Mouse (Mus musculus): ENCODE results near the gene Nol3.
"Not testable (repeated sequence)": the region's sequence is repeated elsewhere in the genome, so short reads cannot be mapped to it uniquely, and the experiment has no call there.

Gene Nol3

DNA sequence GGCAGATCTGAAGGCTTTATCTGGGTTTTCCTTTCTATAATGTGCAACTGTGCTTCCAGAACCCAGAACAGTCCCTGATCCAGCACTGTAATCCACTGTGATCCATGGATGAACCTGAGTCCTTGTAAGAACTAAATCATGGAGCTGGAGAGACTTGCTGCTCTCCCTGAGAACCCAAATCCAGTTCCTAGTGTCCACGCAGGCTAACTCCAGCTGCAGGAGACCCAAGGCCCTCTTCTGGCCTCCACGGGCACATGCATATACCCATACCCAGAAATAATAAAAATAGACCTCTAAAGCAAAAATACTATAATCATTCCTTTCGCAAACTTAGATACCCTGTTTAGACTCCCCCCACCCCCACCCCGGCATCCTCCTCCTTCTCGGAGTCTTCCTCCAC is 12.3 kb downstream of the Nol3 start:
- intact Hi-C loops (cut with DNase I) = no loop called here

DNA sequence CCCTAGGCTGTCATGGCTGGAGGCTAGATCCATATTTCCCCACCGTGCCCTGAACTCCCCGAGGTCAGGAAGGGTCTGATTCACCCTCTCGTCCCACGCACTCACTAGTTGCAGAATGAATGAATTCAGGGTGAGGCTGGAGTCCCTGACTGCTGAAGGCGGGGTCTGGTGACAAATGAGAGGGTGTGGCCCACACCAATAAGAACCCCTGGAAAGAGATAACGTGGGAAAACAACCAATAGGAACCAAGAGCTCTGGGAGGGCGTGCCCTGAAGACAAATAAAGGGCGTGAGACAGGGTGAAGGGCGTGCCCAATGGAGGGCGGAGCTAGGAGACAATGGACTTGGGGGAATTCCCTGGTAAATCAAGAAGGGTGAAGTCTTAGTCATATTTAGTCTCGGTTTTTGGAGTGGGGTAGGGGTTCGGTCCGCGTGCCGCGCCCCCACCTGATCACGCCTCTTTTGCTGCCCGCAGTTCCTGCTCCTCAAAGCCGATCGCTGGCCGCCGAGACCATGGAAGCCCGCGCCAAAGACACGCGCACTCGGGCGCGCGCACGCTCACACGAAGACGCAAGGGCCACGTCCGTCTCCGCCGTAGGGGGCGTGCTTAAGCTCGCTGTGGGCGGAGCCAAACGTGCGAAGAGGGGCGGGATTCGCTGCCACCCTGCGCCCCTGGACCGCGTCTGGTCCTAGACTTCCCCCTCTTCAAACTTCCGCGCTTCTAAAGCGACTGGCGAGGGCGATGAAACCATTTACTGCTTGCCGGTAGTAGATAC is 13.2 kb downstream of the Nol3 start:
- intact Hi-C loops (cut with DNase I) = no loop called here

DNA sequence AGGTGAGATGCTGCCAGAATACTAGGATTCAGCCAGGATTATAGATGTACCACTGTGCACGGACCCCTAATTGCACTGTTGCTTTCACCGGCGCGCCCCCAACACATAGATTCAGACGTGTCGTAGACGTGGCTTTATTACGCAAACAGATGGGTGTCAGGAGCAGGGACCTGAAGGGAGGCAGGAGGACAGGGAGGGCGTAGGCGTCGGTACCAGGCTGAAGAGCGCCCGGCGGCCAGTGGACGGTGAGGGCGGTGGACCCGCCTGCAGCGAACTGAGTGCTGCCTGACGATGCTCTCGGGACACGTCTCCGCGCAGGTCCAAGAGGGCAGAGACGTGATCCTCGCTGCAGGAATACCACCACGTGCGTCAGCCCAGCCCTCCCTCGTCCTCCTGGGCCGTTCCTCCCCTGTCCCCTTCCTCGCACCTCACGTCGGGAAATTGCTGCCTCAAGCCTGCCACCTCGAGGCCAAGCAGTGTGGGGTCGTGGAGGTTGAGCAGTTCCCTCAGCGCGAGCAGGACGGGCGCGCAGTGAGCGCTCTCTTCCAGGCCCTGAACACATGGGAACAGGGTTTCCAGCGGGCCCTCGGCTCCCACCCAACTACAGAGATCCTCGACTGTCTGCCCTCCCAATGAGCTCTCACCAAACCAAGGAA is 14.0 kb downstream of the Nol3 start, which contains the start of gene 4931428F04Rik:
Gene 4931428F04Rik (minus strand): TSS at position 60 of the 656 bp plus-strand sequence.
- intact Hi-C loops (cut with DNase I) = no loop called here

DNA sequence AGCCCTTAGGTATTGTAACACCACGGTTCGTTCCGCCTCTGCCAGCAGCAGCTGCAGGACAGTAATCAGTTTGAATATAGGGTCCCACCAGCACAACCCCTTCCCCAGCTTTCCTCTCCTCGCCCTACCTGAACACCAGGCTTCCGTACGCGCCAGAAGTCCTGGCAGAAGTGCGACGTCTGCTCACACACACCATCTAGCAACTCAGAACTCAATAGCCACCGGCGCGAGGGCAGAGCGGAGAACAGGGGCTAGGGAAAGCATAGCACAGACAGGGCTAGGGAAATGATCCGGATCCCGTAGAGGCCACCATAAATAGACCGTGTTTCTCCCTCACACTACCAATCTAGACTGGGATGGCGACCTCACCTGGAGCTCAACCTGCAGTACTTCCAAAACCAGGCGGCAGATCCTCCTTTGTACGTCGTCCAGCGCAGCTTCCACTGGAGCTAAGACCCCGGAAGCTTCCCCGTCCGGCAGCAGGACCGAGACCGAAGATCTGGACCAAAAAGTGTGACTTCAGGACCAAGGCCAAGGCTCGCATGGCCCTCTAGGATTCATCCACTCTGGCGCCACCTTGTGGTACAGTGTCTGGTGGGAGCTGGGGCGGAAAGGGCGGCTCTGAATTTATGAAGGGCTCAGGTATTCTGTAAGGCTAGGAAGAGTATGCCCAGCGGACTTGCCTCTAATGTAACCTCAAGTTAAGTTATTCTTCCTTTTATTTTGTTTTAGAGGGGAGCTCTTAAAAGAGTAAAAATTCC is 14.8 kb downstream of the Nol3 start:
- intact Hi-C loops (cut with DNase I) = no loop called here

DNA sequence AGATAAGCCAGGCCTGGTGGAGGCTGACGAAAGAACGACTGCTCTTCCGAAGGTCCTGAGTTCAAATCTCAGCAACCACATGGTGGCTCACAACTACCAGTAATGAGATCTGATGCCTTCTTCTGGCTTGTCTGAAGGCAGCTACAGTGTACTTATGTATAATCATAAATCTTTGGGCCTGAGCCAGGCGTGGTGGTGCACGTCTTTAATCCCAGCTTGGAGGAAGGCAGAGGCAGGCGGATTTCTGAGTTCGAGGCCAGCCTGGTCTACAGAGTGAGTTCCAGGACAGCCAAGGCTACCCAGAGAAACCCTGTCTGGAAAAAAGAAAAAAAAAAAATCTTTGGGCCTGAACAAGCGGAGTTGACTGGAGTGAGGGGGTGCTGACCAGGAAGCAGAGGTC is 15.4 kb downstream of the Nol3 start:
- intact Hi-C loops (cut with DNase I) = not testable (repeated sequence)

DNA sequence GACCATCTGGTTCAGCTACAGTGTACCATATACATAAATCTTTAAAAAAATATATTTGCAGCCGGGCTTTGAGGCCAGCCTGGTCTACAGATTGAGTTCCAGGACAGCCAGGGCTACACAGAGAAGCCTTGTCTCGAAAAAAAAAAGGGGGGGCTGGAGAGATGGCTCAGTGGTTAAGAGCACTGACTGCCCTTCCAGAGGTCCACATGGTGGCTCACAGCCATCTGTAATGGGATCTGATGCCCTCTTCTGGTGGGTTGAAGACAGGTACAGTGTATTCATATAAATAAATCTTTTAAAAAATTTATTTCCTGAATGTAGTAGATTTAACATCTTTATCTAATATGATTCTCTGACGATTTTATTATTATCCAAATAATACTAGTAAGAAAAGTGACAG is 15.9 kb downstream of the Nol3 start:
- intact Hi-C loops (cut with DNase I) = not testable (repeated sequence)

DNA sequence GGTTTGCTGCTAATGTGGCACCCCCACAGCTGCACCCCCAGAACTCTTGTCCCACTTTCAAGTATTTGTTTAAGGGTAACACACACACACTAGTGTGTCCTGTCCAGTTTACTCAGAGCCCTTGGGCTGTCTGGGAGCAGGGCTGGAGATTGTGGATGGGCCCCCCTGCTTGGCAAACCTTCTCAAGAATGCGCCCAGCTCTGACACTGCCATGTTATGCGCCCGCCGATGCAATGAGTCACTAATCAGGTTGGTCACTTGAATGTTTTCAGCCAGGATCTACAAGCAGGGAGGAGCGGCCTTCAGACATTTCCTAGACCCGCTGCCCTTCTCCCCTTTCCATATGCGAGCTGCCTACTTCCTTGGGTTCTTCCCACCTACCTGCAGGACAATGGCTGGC is 16.5 kb downstream of the Nol3 start:
- intact Hi-C loops (cut with DNase I) = no loop called here

DNA sequence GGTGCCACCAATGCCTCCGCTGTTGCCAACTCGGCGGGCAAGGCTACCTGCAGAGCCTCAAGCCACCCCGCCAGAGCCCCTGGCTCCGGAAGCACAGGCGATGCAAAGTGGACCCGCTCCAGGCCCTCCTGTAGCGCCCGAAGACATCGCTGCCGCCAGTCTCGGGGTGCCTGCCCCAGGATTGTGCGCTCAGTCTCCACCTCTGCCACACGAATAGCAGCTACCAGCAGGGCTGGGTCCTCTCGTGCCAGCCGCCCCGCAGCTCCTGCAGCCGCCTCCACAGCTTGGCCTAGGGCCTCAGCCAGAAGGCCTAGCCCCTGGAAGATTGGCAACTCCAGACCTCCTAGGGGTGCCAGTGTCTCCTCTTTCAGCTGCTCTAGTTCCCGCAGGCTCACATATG is 17.5 kb downstream of the Nol3 start:
- intact Hi-C loops (cut with DNase I) = no loop called here

DNA sequence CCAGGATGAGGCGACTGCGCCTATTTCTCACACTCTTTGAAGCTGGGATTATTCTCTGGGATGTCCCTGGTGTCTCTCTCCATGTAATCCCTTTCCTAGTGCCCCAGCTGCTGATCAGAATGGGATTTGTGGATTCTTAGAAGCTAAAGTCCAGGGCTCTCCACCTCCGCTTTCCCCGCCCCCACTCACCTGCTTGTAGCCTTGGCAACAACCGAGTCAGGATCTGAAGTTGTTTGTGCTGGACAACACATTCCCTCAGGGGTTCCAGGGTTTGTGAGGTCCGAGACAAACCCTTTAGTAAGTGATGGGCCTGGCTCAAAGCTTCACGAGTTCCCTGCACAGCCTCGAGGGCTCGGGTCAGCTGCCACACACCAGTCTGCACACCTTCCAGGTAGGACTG is 18.8 kb downstream of the Nol3 start:
- intact Hi-C loops (cut with DNase I) = no loop called here

DNA sequence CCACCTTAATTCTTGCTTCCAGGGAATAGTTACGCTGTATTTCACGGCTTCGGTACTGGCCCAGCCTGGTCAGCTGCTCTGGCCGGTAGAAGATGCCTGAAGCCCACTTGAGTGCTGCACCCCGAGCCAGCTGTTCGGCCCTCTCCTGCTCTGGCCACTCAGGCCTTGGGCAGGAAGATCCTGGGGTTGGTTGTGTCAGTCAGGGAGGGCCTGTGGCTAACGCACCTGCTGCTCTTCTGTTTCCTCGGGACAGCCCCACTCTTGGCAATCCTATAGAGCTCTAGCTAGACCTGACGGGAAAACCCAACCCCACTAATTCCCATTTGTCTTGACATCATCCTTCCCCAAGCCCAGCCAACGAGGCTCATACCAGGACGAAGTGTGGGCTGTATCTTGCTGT is 19.3 kb downstream of the Nol3 start:
- intact Hi-C loops (cut with DNase I) = no loop called here

DNA sequence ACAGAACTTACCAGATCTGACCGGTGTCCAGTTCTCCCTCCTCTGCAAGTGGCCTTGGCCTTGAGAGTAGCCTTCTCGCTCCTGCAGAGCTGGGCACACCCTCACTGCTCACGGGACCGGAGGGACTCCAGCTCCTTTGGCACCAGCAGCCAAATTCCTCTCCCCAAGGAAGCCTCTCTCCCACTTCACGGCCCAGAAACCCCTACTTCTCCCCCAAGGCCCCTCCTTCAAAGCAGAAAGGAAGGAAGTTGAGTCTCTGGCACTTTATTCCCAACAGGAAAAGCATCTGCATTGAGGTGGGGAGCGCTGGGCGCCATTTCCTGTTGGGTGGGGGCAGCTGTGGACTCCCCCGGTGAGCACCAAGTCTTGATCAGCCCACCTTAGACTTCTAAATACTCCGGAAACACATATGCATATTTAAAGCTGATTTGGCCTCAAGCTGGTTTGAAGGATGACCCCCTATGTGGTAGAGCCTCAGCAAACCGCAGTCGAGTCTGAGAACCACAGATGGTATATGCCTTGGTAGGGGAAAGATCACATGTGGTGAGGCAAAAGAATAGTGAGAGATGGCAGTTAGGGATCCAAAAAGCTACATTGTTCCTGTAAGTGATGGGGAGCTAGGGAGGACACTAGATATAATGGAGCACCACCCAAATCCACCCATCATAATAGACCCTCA is 20.1 kb downstream of the Nol3 start, which contains the start of gene Exoc3l:
Gene Exoc3l (minus strand): TSS at position 207 of the 679 bp plus-strand sequence.
- intact Hi-C loops (cut with DNase I) = no loop called here

DNA sequence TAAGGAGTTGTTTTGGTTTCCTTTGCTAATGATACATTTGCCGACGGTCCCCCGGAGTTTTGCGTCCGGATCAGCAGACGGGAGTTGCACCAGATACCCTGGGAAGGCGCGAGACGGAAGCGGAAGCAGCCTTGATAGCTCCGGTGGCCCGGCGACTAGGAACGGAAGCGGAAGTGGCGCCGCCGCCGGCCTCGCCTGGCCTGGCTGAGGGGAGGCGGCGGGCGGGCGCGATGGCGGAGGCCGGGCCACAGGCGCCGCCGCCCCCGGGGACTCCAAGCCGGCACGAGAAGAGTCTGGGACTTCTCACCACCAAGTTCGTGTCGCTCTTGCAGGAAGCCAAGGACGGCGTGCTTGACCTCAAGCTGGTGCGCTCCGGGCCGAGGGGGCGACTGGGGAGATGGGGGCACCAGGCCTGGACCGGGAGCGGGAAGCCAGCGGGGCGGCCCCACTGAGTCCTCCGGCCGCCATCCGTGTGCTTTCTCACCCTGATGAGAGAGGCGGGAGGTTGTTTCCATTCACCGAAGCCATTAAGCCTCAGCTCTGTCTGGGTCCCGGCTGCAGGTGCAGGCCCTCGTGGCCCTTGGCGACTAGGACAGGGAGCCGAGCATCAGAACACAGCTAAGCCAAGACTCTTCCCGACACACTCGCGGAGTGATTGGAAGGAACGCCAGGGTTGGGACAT is 21.7 kb downstream of the Nol3 start, which contains the start of gene E2f4:
Gene E2f4 (plus strand): TSS at position 153 of the 682 bp plus-strand sequence.
- intact Hi-C loops (cut with DNase I) = no loop called here

DNA sequence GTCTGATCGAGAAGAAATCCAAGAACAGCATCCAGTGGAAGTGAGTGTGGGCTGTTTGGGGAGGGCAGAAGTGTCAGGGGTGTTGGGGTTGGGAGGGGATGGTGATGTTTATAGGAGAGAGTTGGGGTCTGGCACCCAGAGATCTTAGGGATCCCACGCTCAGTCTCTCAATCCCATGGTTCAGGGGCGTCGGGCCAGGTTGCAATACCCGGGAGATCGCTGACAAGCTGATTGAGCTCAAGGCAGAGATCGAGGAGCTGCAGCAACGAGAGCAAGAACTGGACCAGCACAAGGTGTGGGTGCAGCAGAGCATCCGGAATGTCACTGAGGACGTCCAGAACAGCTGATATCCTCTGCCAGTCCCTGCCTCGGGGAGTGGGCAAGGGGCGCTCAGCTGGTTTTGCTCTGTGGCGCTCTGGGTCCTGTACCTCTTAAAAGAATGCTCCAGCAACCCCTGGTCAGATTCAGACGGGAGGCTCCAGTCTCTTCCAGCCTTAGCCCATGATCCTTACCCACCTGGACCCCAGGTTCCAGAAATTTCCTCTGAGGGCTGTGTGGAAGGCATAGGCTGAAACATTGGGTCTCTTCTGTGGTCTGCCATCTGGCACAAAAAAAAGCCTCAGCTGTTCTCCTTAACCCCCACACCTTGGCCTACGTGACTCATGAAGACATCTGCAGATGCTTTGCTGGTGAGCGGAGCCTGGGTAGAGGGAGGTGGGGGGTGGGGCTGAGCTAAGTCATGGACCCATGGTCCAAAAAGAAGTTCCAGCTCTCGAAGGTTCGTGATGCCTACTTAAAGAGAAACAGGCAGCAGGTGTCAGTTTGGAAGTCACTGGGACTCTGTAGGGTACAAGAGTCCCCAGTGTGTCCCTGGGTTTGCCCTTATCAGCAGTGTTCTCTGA is 22.7 kb downstream of the Nol3 start:
- intact Hi-C loops (cut with DNase I) = no loop called here

DNA sequence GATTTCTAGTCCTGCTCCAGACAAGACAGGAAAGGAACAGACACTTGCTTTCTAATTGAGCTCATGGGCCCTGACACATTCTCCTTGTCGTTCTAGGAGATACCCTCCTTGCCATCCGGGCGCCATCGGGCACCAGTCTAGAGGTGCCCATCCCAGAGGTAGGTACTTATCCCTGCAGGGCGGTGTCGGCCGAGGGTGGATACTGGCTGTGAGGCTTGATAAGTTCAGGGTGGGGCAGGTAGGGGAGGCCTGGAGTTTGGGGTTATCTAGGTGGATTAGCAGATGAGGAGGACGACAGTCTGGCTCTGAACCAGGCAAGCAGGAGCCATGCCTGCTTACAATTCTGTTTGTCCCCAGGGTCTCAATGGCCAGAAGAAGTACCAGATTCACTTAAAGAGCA is 24.0 kb downstream of the Nol3 start:
- intact Hi-C loops (cut with DNase I) = no loop called here

DNA sequence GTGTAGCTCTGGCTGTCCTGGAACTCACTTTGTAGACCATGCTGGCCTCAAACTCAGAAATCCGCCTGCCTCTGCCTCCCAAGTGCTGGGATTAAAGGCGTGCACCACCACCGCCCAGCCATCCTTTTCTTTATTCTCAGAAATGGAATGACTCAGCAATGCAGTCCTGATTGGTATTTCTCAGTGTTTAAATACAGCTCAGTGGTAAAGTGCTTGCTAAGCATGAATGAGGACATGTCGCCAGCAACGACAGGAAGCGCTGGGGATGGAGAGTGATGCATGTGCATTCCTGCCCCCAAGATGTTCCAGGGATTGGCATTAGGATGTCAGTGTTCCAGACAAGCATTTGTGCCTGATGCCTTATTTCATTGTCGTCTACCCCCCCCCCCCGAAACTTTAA is 27.5 kb downstream of the Nol3 start:
- intact Hi-C loops (cut with DNase I) = no loop called here

DNA sequence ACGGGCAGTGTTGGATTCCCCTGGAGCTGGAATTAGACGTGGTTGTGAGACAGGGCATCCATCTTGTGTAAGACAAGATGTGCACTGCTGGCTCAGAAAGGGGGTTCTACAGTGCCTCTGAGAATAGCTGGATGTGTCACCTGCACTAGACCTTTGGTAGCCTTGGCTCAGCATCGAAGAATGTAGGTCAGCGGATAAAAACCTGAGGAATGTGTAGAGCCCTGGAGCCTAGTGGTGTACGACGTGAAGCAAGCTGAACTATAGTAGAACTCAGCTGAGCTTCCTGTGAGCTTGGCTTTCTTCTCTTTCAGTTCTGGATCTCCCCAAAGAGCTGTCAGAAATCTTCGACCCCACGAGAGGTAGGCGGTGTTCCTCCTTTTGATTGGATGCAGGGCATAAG is 27.9 kb downstream of the Nol3 start:
- intact Hi-C loops (cut with DNase I) = no loop called here

DNA sequence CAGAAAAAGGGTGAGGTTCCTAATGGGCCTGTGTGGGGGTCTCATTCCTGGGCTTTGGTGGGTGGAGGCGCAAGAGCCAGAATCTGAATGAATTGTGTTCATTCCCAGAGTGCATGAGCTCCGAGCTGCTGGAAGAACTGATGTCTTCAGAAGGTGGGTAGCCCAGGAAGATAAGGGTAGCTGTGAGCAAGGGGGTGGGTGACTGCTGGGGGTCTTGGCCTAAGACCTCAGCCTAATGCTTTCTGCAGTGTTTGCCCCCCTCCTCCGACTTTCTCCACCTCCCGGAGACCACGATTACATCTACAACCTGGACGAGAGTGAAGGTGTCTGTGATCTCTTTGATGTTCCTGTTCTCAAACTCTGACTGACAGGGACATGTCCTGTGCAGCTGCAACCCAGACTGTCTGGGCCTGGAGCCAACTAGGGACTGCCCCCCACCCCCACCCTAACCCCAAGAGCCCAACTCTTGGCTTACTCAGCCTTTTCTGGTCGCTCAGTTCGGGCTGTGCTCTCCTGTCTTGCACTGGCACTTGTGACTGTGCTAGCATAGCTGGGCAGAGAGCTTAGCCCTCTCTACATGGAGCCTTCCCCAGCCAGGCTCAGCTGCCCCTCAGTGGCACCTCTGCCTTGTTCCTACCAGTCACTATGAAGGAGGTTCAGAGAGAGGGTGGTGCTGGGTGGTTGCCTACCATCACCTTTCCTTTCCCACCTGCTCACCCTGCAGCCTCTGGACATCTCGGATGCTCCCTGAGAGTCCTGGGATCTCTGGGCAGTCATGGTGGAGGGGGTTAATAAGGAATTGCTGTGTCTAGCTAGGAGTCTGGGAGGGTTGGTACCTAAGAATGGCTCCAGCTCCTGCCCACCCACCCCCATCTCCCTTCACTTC is 28.6 kb downstream of the Nol3 start:
- intact Hi-C loops (cut with DNase I) = no loop called here

DNA sequence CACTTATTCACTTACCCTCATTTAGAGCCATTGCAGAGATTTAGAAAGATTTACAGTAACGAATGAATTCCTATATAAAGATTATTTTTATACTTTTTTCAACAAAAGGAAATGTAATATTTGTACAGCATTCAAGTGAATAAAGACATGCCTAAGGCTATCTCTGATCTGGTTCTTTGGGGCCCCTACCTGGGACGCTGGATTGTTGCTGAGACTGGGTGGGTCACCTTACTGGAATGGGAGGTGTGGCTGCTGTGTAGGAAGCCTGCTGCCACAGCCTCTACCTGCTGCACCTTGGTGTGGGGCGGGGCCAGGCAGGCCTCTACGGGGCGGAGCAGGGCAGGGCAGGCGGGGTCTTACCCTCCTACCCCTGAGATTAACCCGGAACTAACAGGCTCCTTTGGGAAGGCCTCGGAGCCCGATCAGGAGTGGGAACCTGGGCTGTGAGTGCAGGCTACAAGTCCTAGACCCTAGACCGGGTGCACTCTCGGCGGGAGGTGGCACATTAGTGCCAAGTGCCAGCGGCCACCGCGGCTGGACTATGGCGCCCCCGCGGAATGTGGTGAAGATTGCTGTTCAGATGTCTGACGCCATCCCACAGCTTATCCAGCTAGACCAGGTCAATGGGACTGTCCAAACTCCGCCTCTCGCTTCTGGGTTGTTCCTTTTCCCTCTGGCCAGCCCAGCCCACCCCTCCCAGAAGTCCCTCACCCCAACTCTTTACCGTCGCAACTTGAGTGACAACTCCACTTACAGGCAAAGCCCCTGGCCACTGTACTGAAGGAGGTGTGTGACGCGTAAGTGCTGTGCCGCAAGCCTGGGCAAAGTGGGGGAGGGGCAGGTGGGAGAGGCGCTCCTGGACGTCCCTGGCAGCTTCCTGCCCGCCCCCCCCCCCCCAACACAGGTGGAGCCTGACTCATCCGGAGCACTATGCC is 29.5 kb downstream of the Nol3 start, which contains the start of gene Elmo3:
Gene Elmo3 (plus strand): TSS at position 391 of the 935 bp plus-strand sequence.
- intact Hi-C loops (cut with DNase I) = no loop called here

All from adrenal gland (tissue).